Mouse (Mus musculus) layer of hippocampus, adult 8-10 months (tissue): Measurements from ENCODE around the gene Tmco1. TPM values are rescaled to one million over a fixed set of nuclear protein-coding genes. Genes with fewer than 3 reads are reported as not detected.
"Not testable (repeated sequence)": the region's sequence is repeated elsewhere in the genome, so short reads cannot be mapped to it uniquely, and the experiment has no call there.

Experiments
- DNase-seq, 2 experiments: peaks; one replicate each; pipeline ENCODE4 v3.0.0; 2022; ENCODE audit warnings: low spot score in 2 of 2
- total RNA-seq, 4 experiments: library from RNA; stranded (reverse); gene quantifications; 2 replicates each; pipeline ENCODE4 v1.2.4; 2022

Gene Tmco1
- total RNA-seq, 4 experiments from 2014 or later = 44.8 to 62.1 (median 51.2) TPM

- DNase-seq = no peak
Observed at GRCm38 (mm10) chr1:167331106-167331505, 22.9 kb downstream of the Tmco1 start.

- no peak for DNase-seq
Observed at GRCm38 (mm10) chr1:167336398-167336797, 28.2 kb downstream of the Tmco1 start.

- DNase-seq = peak; percentile 77 to 96
Observed at GRCm38 (mm10) chr1:167337463-167338095, 29.4 kb downstream of the Tmco1 start.

GRCm38 (mm10) chr1:167339177-167339781 is 31.1 kb downstream of the Tmco1 start:
- DNase-seq = no peak

GRCm38 (mm10) chr1:167340111-167340787 is 32.1 kb downstream of the Tmco1 start:
- DNase-seq = no peak

GRCm38 (mm10) chr1:167340910-167341528 is 32.8 kb downstream of the Tmco1 start:
- no peak for DNase-seq

GRCm38 (mm10) chr1:167342831-167343230 is 34.7 kb downstream of the Tmco1 start:
- DNase-seq = no peak

GRCm38 (mm10) chr1:167345994-167346520 is 37.9 kb downstream of the Tmco1 start:
- not testable (repeated sequence) for DNase-seq

- DNase-seq = not testable (repeated sequence)
Observed at GRCm38 (mm10) chr1:167349206-167349605, 41.0 kb downstream of the Tmco1 start.

- peak; percentile 84 to 87 for DNase-seq
Observed at GRCm38 (mm10) chr1:167349815-167350596, 41.8 kb downstream of the Tmco1 start, which contains the start of gene Aldh9a1. Gene Aldh9a1 (plus strand): TSS chr1:167349991.

- DNase-seq = no peak
Observed at GRCm38 (mm10) chr1:167350597-167351415, 42.6 kb downstream of the Tmco1 start.

GRCm38 (mm10) chr1:167352403-167352802 is 44.2 kb downstream of the Tmco1 start:
- no peak for DNase-seq

- DNase-seq = no peak
Observed at GRCm38 (mm10) chr1:167357387-167357786, 49.2 kb downstream of the Tmco1 start.

GRCm38 (mm10) chr1:167358731-167359130 is 50.6 kb downstream of the Tmco1 start:
- DNase-seq = no peak

- no peak for DNase-seq
Observed at GRCm38 (mm10) chr1:167360268-167360667, 52.1 kb downstream of the Tmco1 start.

- no peak for DNase-seq
Observed at GRCm38 (mm10) chr1:167362819-167363218, 54.6 kb downstream of the Tmco1 start.

GRCm38 (mm10) chr1:167363322-167363721 is 55.1 kb downstream of the Tmco1 start:
- DNase-seq = no peak

GRCm38 (mm10) chr1:167365808-167366207 is 57.6 kb downstream of the Tmco1 start:
- no peak for DNase-seq

GRCm38 (mm10) chr1:167366621-167367020 is 58.4 kb downstream of the Tmco1 start:
- DNase-seq = no peak

GRCm38 (mm10) chr1:167368018-167368417 is 59.8 kb downstream of the Tmco1 start:
- DNase-seq = no peak
